Mouse (Mus musculus): ENCODE measurements around the gene Nmnat3. TPM values are rescaled to one million over a fixed set of nuclear protein-coding genes. Genes with fewer than 3 reads are reported as not detected.

Nmnat3 gene
- polyA plus RNA-seq, 1 experiment: 7.1 TPM

- 88% methylated on average over 15 of the region's 15 CpGs for WGBS
- Histone ChIP-seq H3K4me1 (ENCODE audit: control insufficient read depth, insufficient read depth, insufficient read length) (no peaks in the 10 kb centered on the region; the same call in 1 of the 2 replicates), H3K36me3 (ENCODE audit: control insufficient read depth, insufficient read depth, low read length) (no peaks in the 10 kb centered on the region), H3K27me3 (ENCODE audit: control insufficient read depth, insufficient read depth, low read length) (no peaks in the 10 kb centered on the region), H3K4me3 (ENCODE audit: extremely low read depth, insufficient read depth, insufficient read length) (no peak overlapping the region), H3K27ac (ENCODE audit: insufficient read depth, low read length) (no peak overlapping the region)
- TF ChIP-seq CTCF (IDR thresholded peaks at IDR 0.05; ENCODE audit: extremely low read depth, insufficient read depth, insufficient read length, insufficient replicate concordance) (no peak), POLR2A (IDR thresholded peaks at IDR 0.05; ENCODE audit: low read depth, low read length) (no peak)
- DNase-seq (ENCODE audit: low read depth in 1 of 2, low spot score in 2 of 2): no peak
These were observed 50.9 kb downstream of the Nmnat3 start for GRCm38 (mm10) chr9:98337881-98338769.

GRCm38 (mm10) chr9:98339971-98340370, 52.7 kb downstream of the Nmnat3 start:
- Histone ChIP-seq H3K36me3 (ENCODE audit: control insufficient read depth, insufficient read depth, low read length) (no peaks in the 10 kb centered on the region), H3K27me3 (ENCODE audit: control insufficient read depth, insufficient read depth, low read length) (no peaks in the 10 kb centered on the region), H3K4me3 (ENCODE audit: extremely low read depth, insufficient read depth, insufficient read length) (no peak overlapping the region), H3K27ac (ENCODE audit: insufficient read depth, low read length) (no peak overlapping the region), H3K4me1 (ENCODE audit: control insufficient read depth, insufficient read depth, insufficient read length) (no peaks in the 10 kb centered on the region)
- no peak for DNase-seq (ENCODE audit: low read depth in 1 of 2, low spot score in 2 of 2)
- 95% methylated on average over 4 of the region's 4 CpGs for WGBS
- TF ChIP-seq POLR2A (IDR thresholded peaks at IDR 0.05; ENCODE audit: low read depth, low read length) (no peak), CTCF (IDR thresholded peaks at IDR 0.05; ENCODE audit: extremely low read depth, insufficient read depth, insufficient read length, insufficient replicate concordance) (no peak)

- 85% methylated on average over 4 of the region's 4 CpGs for WGBS
- DNase-seq (ENCODE audit: low read depth in 1 of 2, low spot score in 2 of 2): no peak
- H3K27ac ChIP-seq (ENCODE audit: insufficient read depth, low read length): no peak overlapping the region
- no peaks in the 10 kb centered on the region for H3K27me3 ChIP-seq (ENCODE audit: control insufficient read depth, insufficient read depth, low read length)
- no peak for TF ChIP-seq CTCF (IDR thresholded peaks at IDR 0.05; ENCODE audit: extremely low read depth, insufficient read depth, insufficient read length, insufficient replicate concordance)
- TF ChIP-seq POLR2A (IDR thresholded peaks at IDR 0.05; ENCODE audit: low read depth, low read length): no peak
- no peak overlapping the region for H3K4me3 ChIP-seq (ENCODE audit: extremely low read depth, insufficient read depth, insufficient read length)
- no peaks in the 10 kb centered on the region for H3K36me3 ChIP-seq (ENCODE audit: control insufficient read depth, insufficient read depth, low read length)
- H3K4me1 ChIP-seq (ENCODE audit: control insufficient read depth, insufficient read depth, insufficient read length): no peaks in the 10 kb centered on the region
These were observed 53.2 kb downstream of the Nmnat3 start for GRCm38 (mm10) chr9:98340427-98340826.

GRCm38 (mm10) chr9:98345840-98346239, 58.6 kb downstream of the Nmnat3 start:
- DNase-seq (ENCODE audit: low read depth in 1 of 2, low spot score in 2 of 2): no peak
- no peaks in the 10 kb centered on the region for H3K4me1 ChIP-seq (ENCODE audit: control insufficient read depth, insufficient read depth, insufficient read length)
- H3K36me3 ChIP-seq (ENCODE audit: control insufficient read depth, insufficient read depth, low read length): no peaks in the 10 kb centered on the region
- H3K4me3 ChIP-seq (ENCODE audit: extremely low read depth, insufficient read depth, insufficient read length): no peak overlapping the region
- 85% methylated on average over 1 of the region's 1 CpGs for WGBS
- H3K27me3 ChIP-seq (ENCODE audit: control insufficient read depth, insufficient read depth, low read length): no peaks in the 10 kb centered on the region
- TF ChIP-seq POLR2A (IDR thresholded peaks at IDR 0.05; ENCODE audit: low read depth, low read length) (no peak), CTCF (IDR thresholded peaks at IDR 0.05; ENCODE audit: extremely low read depth, insufficient read depth, insufficient read length, insufficient replicate concordance) (no peak)
- no peak overlapping the region for H3K27ac ChIP-seq (ENCODE audit: insufficient read depth, low read length)

GRCm38 (mm10) chr9:98346240-98346639, 59.0 kb downstream of the Nmnat3 start:
- DNase-seq (ENCODE audit: low read depth in 1 of 2, low spot score in 2 of 2): no peak
- TF ChIP-seq POLR2A (IDR thresholded peaks at IDR 0.05; ENCODE audit: low read depth, low read length) (no peak), CTCF (IDR thresholded peaks at IDR 0.05; ENCODE audit: extremely low read depth, insufficient read depth, insufficient read length, insufficient replicate concordance) (no peak)

GRCm38 (mm10) chr9:98347021-98347420, 59.8 kb downstream of the Nmnat3 start:
- Histone ChIP-seq H3K4me3 (ENCODE audit: extremely low read depth, insufficient read depth, insufficient read length) (no peak overlapping the region), H3K36me3 (ENCODE audit: control insufficient read depth, insufficient read depth, low read length) (no peaks in the 10 kb centered on the region), H3K27ac (ENCODE audit: insufficient read depth, low read length) (no peak overlapping the region), H3K27me3 (ENCODE audit: control insufficient read depth, insufficient read depth, low read length) (no peaks in the 10 kb centered on the region), H3K4me1 (ENCODE audit: control insufficient read depth, insufficient read depth, insufficient read length) (no peaks in the 10 kb centered on the region)
- WGBS: 96% methylated on average over 3 of the region's 3 CpGs
- DNase-seq (ENCODE audit: low read depth in 1 of 2, low spot score in 2 of 2): no peak
- TF ChIP-seq CTCF (IDR thresholded peaks at IDR 0.05; ENCODE audit: extremely low read depth, insufficient read depth, insufficient read length, insufficient replicate concordance): no peak
- no peak for TF ChIP-seq POLR2A (IDR thresholded peaks at IDR 0.05; ENCODE audit: low read depth, low read length)

More at GRCm38 (mm10) chr9:98346240-98346639, 59.0 kb downstream of the Nmnat3 start:
- Histone ChIP-seq H3K4me1 (ENCODE audit: control insufficient read depth, insufficient read depth, insufficient read length) (no peaks in the 10 kb centered on the region), H3K36me3 (ENCODE audit: control insufficient read depth, insufficient read depth, low read length) (no peaks in the 10 kb centered on the region), H3K4me3 (ENCODE audit: extremely low read depth, insufficient read depth, insufficient read length) (no peak overlapping the region), H3K27ac (ENCODE audit: insufficient read depth, low read length) (no peak overlapping the region), H3K27me3 (ENCODE audit: control insufficient read depth, insufficient read depth, low read length) (no peaks in the 10 kb centered on the region)
- 88% methylated on average over 4 of the region's 4 CpGs for WGBS

Data from spleen, adult 2 months (tissue).